Mouse (Mus musculus) embryo, embryonic 11 days (tissue): Measurements from ENCODE around the gene 2410004B18Rik.
"Not testable (repeated sequence)": the region's sequence is repeated elsewhere in the genome, so short reads cannot be mapped to it uniquely, and the experiment has no call there.

Experiments used
- DNase-seq: peaks from one replicate; pipeline ENCODE4 v3.0.0-alpha.2; 2015

Gene 2410004B18Rik

GRCm38 (mm10) chr3:145937505-145938404, at the start of gene 2410004B18Rik:
Gene 2410004B18Rik, plus strand, starts transcription at chr3:145938014.
- peak; percentile 95 for DNase-seq

GRCm38 (mm10) chr3:145890346-145891132, 47.3 kb upstream of the 2410004B18Rik start:
- DNase-seq: peak; percentile 73

GRCm38 (mm10) chr3:145892451-145892850, 45.4 kb upstream of the 2410004B18Rik start:
- no peak for DNase-seq

- no peak for DNase-seq
Observed at GRCm38 (mm10) chr3:145894131-145894530, 43.7 kb upstream of the 2410004B18Rik start.

GRCm38 (mm10) chr3:145897749-145898148, 40.1 kb upstream of the 2410004B18Rik start:
- no peak for DNase-seq

- DNase-seq: no peak
Observed at GRCm38 (mm10) chr3:145899832-145900231, 38.0 kb upstream of the 2410004B18Rik start.

- no peak for DNase-seq
Observed at GRCm38 (mm10) chr3:145903530-145903929, 34.3 kb upstream of the 2410004B18Rik start.

GRCm38 (mm10) chr3:145904850-145905776, 32.7 kb upstream of the 2410004B18Rik start:
- DNase-seq: peak; percentile 84

GRCm38 (mm10) chr3:145906582-145906981, 31.2 kb upstream of the 2410004B18Rik start:
- DNase-seq: no peak

GRCm38 (mm10) chr3:145912512-145912911, 25.3 kb upstream of the 2410004B18Rik start:
- no peak for DNase-seq

GRCm38 (mm10) chr3:145913263-145913662, 24.6 kb upstream of the 2410004B18Rik start:
- DNase-seq: no peak

- DNase-seq: not testable (repeated sequence)
Observed at GRCm38 (mm10) chr3:145913942-145914341, 23.9 kb upstream of the 2410004B18Rik start.

- DNase-seq: no peak
Observed at GRCm38 (mm10) chr3:145916374-145916773, 21.4 kb upstream of the 2410004B18Rik start.

- DNase-seq: no peak
Observed at GRCm38 (mm10) chr3:145916826-145917225, 21.0 kb upstream of the 2410004B18Rik start.

GRCm38 (mm10) chr3:145922019-145922854, 15.6 kb upstream of the 2410004B18Rik start, which contains the start of gene Bcl10:
Gene Bcl10, plus strand, starts transcription at chr3:145922804.
- no peak for DNase-seq

- no peak for DNase-seq
Observed at GRCm38 (mm10) chr3:145922971-145923370, 14.8 kb upstream of the 2410004B18Rik start.

- DNase-seq: peak; percentile 100
Observed at GRCm38 (mm10) chr3:145923874-145924577, 13.8 kb upstream of the 2410004B18Rik start.

GRCm38 (mm10) chr3:145924649-145925337, 13.0 kb upstream of the 2410004B18Rik start:
- DNase-seq: peak; percentile 59

- DNase-seq: no peak
Observed at GRCm38 (mm10) chr3:145925506-145925905, 12.3 kb upstream of the 2410004B18Rik start.
